ENCODE assay signal across 12 mouse cellular contexts in genomic region chr17:48489466-48489865, GRCm38 (mm10).
"Had no signal": no experiment of that assay in that cellular context is flagged by ENCODE, and none has a peak within 500 bp of the region (broad histone marks: within the 10 kb centered on the region; RNA-seq: fewer than 3 reads in every experiment).

No protein-coding gene starts in this region.

- DNase-seq: left cerebral cortex, postnatal 4 days; liver; liver, embryonic 13.5 days; liver, postnatal 0 days; lung, adult 18-20 months; lung, adult 2 months; lung, embryonic 14.5 days; lung, postnatal 10 days; lung, postnatal 14 days; lung, postnatal 36 days; lung, postnatal 4 days; midbrain, embryonic 14.5 days had no signal
